Mouse (Mus musculus): Measurements from ENCODE around the gene Cinp. TPM values are rescaled to one million over a fixed set of nuclear protein-coding genes. Genes with fewer than 3 reads are reported as not detected.

Cinp gene
- polyA plus RNA-seq, 1 experiment from 2014 or later: 155 TPM

- Histone ChIP-seq H3K9ac (ENCODE audit: low read depth, low read length) (peak overlapping the region; percentile 67), H3K27ac (ENCODE audit: low read depth, low read length) (peak overlapping the region; percentile 62), H3K4me2 (peak overlapping the region; percentile 73), H3K9me3 (ENCODE audit: control insufficient read depth, low read length) (no peaks in the 10 kb centered on the region), H3K36me3 (ENCODE audit: control insufficient read depth, insufficient read depth, low read length) (no peaks in the 10 kb centered on the region), H3K27me3 (replicated peaks; ENCODE audit: control insufficient read depth, insufficient read depth, low read length) (no peaks in the 10 kb centered on the region), H3K4me1 (replicated peaks; ENCODE audit: control insufficient read depth, insufficient read depth, low read length) (0 out of 2 replicates have a peak, but pooled peaks cover 4% of the 10 kb centered on the region), H3K4me3 (ENCODE audit: low read depth, low read length) (peak overlapping the region; percentile 62)
- DNase-seq (ENCODE audit: low spot score): peak; percentile 49
- peak; percentile 60 for ATAC-seq (replicated peaks; ENCODE audit: low FRiP score)
- 1% methylated on average over 42 of the region's 42 CpGs for WGBS
Measured at GRCm38 (mm10) chr12:110844227-110845130, 44.5 kb downstream of the Cinp start.

- Histone ChIP-seq H3K36me3 (ENCODE audit: control insufficient read depth, insufficient read depth, low read length) (no peaks in the 10 kb centered on the region), H3K27ac (ENCODE audit: low read depth, low read length) (no peak overlapping the region), H3K9me3 (ENCODE audit: control insufficient read depth, low read length) (no peaks in the 10 kb centered on the region), H3K4me3 (ENCODE audit: low read depth, low read length) (peak overlapping the region; percentile 62), H3K27me3 (replicated peaks; ENCODE audit: control insufficient read depth, insufficient read depth, low read length) (no peaks in the 10 kb centered on the region), H3K9ac (ENCODE audit: low read depth, low read length) (peak overlapping the region; percentile 67), H3K4me1 (replicated peaks; ENCODE audit: control insufficient read depth, insufficient read depth, low read length) (0 out of 2 replicates have a peak, but pooled peaks cover 4% of the 10 kb centered on the region), H3K4me2 (peak overlapping the region; percentile 73)
- ATAC-seq (replicated peaks; ENCODE audit: low FRiP score) (peak; percentile 29; the same call in 1 of the 2 replicates), DNase-seq (ENCODE audit: low spot score) (peak; percentile 81)
- 20% methylated on average over 32 of the region's 32 CpGs for WGBS
Measured at GRCm38 (mm10) chr12:110843194-110844048, 45.5 kb downstream of the Cinp start.

GRCm38 (mm10) chr12:110841731-110842493 is 47.0 kb downstream of the Cinp start:
- WGBS: 72% methylated on average over 5 of the region's 5 CpGs
- H3K9me3 ChIP-seq (ENCODE audit: control insufficient read depth, low read length): no peaks in the 10 kb centered on the region
- no peak for ATAC-seq (replicated peaks; ENCODE audit: low FRiP score)
- H3K4me2 ChIP-seq: 0 out of 2 replicates have a peak overlapping the region, but pooled peaks have one; percentile 76
- H3K4me3 ChIP-seq (ENCODE audit: low read depth, low read length): no peak overlapping the region
- H3K9ac ChIP-seq (ENCODE audit: low read depth, low read length): no peak overlapping the region
- H3K36me3 ChIP-seq (ENCODE audit: control insufficient read depth, insufficient read depth, low read length): no peaks in the 10 kb centered on the region
- 0 out of 2 replicates have a peak, but pooled peaks cover 4% of the 10 kb centered on the region for H3K4me1 ChIP-seq (replicated peaks; ENCODE audit: control insufficient read depth, insufficient read depth, low read length)
- no peak overlapping the region for H3K27ac ChIP-seq (ENCODE audit: low read depth, low read length)
- no peak for DNase-seq (ENCODE audit: low spot score)
- no peaks in the 10 kb centered on the region for H3K27me3 ChIP-seq (replicated peaks; ENCODE audit: control insufficient read depth, insufficient read depth, low read length)

GRCm38 (mm10) chr12:110840348-110841198 is 48.4 kb downstream of the Cinp start, which contains the start of gene Mok:
Gene Mok, minus strand, starts transcription at chr12:110840939.
- peak; percentile 46; the same call in 1 of the 2 replicates for ATAC-seq (replicated peaks; ENCODE audit: low FRiP score)
- H3K4me2 ChIP-seq: peak within 1 kb of the TSS; percentile 76
- no peaks in the 10 kb centered on the region for H3K27me3 ChIP-seq (replicated peaks; ENCODE audit: control insufficient read depth, insufficient read depth, low read length)
- peak within 1 kb of the TSS; percentile 51; the same call in 1 of the 2 replicates for H3K9ac ChIP-seq (ENCODE audit: low read depth, low read length)
- peak within 1 kb of the TSS; percentile 77 for H3K4me3 ChIP-seq (ENCODE audit: low read depth, low read length)
- WGBS: under 1% methylated on average over 70 of the region's 71 CpGs
- H3K27ac ChIP-seq (ENCODE audit: low read depth, low read length): no peak within 1 kb of the TSS
- peak; percentile 92 for DNase-seq (ENCODE audit: low spot score)
- H3K4me1 ChIP-seq (replicated peaks; ENCODE audit: control insufficient read depth, insufficient read depth, low read length): no peaks in the 10 kb centered on the region
- no peaks in the 10 kb centered on the region for H3K9me3 ChIP-seq (ENCODE audit: control insufficient read depth, low read length)
- no peaks in the 10 kb centered on the region for H3K36me3 ChIP-seq (ENCODE audit: control insufficient read depth, insufficient read depth, low read length)

- DNase-seq (ENCODE audit: low spot score): no peak
- Histone ChIP-seq H3K36me3 (ENCODE audit: control insufficient read depth, insufficient read depth, low read length) (no peaks in the 10 kb centered on the region), H3K27me3 (replicated peaks; ENCODE audit: control insufficient read depth, insufficient read depth, low read length) (0 out of 2 replicates have a peak, but pooled peaks cover 2% of the 10 kb centered on the region), H3K4me2 (no peak overlapping the region), H3K4me3 (ENCODE audit: low read depth, low read length) (no peak overlapping the region), H3K27ac (ENCODE audit: low read depth, low read length) (no peak overlapping the region), H3K9me3 (ENCODE audit: control insufficient read depth, low read length) (no peaks in the 10 kb centered on the region), H3K4me1 (replicated peaks; ENCODE audit: control insufficient read depth, insufficient read depth, low read length) (no peaks in the 10 kb centered on the region), H3K9ac (ENCODE audit: low read depth, low read length) (no peak overlapping the region)
- no peak for ATAC-seq (replicated peaks; ENCODE audit: low FRiP score)
- WGBS: 81% methylated on average over 8 of the region's 8 CpGs
Measured at GRCm38 (mm10) chr12:110837850-110838249, 51.1 kb downstream of the Cinp start.

- no peak for ATAC-seq (replicated peaks; ENCODE audit: low FRiP score)
- 45% methylated on average over 5 of the region's 5 CpGs for WGBS
- Histone ChIP-seq H3K4me2 (no peak overlapping the region), H3K36me3 (ENCODE audit: control insufficient read depth, insufficient read depth, low read length) (no peaks in the 10 kb centered on the region), H3K4me1 (replicated peaks; ENCODE audit: control insufficient read depth, insufficient read depth, low read length) (no peaks in the 10 kb centered on the region), H3K9ac (ENCODE audit: low read depth, low read length) (no peak overlapping the region), H3K27me3 (replicated peaks; ENCODE audit: control insufficient read depth, insufficient read depth, low read length) (0 out of 2 replicates have a peak, but pooled peaks cover 2% of the 10 kb centered on the region), H3K27ac (ENCODE audit: low read depth, low read length) (no peak overlapping the region), H3K4me3 (ENCODE audit: low read depth, low read length) (no peak overlapping the region), H3K9me3 (ENCODE audit: control insufficient read depth, low read length) (no peaks in the 10 kb centered on the region)
- DNase-seq (ENCODE audit: low spot score): no peak
Measured at GRCm38 (mm10) chr12:110837192-110837841, 51.6 kb downstream of the Cinp start.

- Histone ChIP-seq H3K4me1 (replicated peaks; ENCODE audit: control insufficient read depth, insufficient read depth, low read length) (no peaks in the 10 kb centered on the region), H3K4me2 (no peak overlapping the region), H3K4me3 (ENCODE audit: low read depth, low read length) (no peak overlapping the region), H3K36me3 (ENCODE audit: control insufficient read depth, insufficient read depth, low read length) (no peaks in the 10 kb centered on the region), H3K27me3 (replicated peaks; ENCODE audit: control insufficient read depth, insufficient read depth, low read length) (0 out of 2 replicates have a peak, but pooled peaks cover 2% of the 10 kb centered on the region), H3K9ac (ENCODE audit: low read depth, low read length) (no peak overlapping the region), H3K9me3 (ENCODE audit: control insufficient read depth, low read length) (no peaks in the 10 kb centered on the region), H3K27ac (ENCODE audit: low read depth, low read length) (no peak overlapping the region)
- 58% methylated on average over 6 of the region's 6 CpGs for WGBS
- DNase-seq (ENCODE audit: low spot score) (no peak), ATAC-seq (replicated peaks; ENCODE audit: low FRiP score) (no peak)
Measured at GRCm38 (mm10) chr12:110836729-110837128, 52.2 kb downstream of the Cinp start.

Measured in liver, embryonic 11.5 days (tissue).